ENCODE assay signal across 25 mouse cellular contexts in genomic region chr6:100910136-100910675, GRCm38 (mm10).
DNase-seq lines count a peak whose midpoint lies in the region; ATAC-seq and TF ChIP-seq lines count a peak whose summit lies in the region.
"Had no signal": no experiment of that assay in that cellular context is flagged by ENCODE, and none has a peak within 500 bp of the region (broad histone marks: within the 10 kb centered on the region; RNA-seq: fewer than 3 reads in every experiment).

No protein-coding gene starts in this region.

- H3K27me3 ChIP-seq in kidney, embryonic 14.5 days (ENCODE audit: control insufficient read depth, insufficient read depth, low read length), result no peaks in the 10 kb centered on the region
- no peaks in the 10 kb centered on the region for H3K27me3 ChIP-seq in kidney, postnatal 0 days (ENCODE audit: insufficient read depth, low read length)
- H3K27me3 ChIP-seq in limb, embryonic 10.5 days (ENCODE audit: low read depth, poor library complexity, severe bottlenecking), result peaks cover 14% of the 10 kb centered on the region; the same call in 1 of the 2 replicates
- H3K27me3 ChIP-seq: embryonic facial prominence, embryonic 13.5 days; forebrain, embryonic 15.5 days; liver, embryonic 15.5 days had no signal

- WGBS in kidney, embryonic 14.5 days, result 77% methylated on average over 2 of the region's 2 CpGs
- WGBS in kidney, postnatal 0 days, result 70% methylated on average over 2 of the region's 2 CpGs
- WGBS in limb, embryonic 10.5 days, result 37% methylated on average over 2 of the region's 2 CpGs

- no peak overlapping the region for H3K4me2 ChIP-seq in kidney, embryonic 14.5 days (replicated peaks; ENCODE audit: low read depth, low read length)
- H3K4me2 ChIP-seq in kidney, postnatal 0 days (ENCODE audit: low read length), result no peak overlapping the region
- H3K4me2 ChIP-seq: embryonic facial prominence, embryonic 13.5 days; forebrain, embryonic 15.5 days; heart, embryonic 12.5 days; hindbrain, embryonic 12.5 days; liver, embryonic 15.5 days had no signal

- no peaks in the 10 kb centered on the region for H3K9me3 ChIP-seq in kidney, embryonic 14.5 days (ENCODE audit: control insufficient read depth, low read length)
- H3K9me3 ChIP-seq in kidney, postnatal 0 days (replicated peaks; ENCODE audit: low read length), result no peaks in the 10 kb centered on the region
- no peaks in the 10 kb centered on the region for H3K9me3 ChIP-seq in limb, embryonic 10.5 days (replicated peaks)
- H3K9me3 ChIP-seq: embryonic facial prominence, embryonic 13.5 days; forebrain, embryonic 15.5 days; hindbrain, embryonic 12.5 days; liver, embryonic 15.5 days had no signal

- H3K36me3 ChIP-seq in kidney, embryonic 14.5 days (ENCODE audit: control insufficient read depth, insufficient read depth, low read length), result no peaks in the 10 kb centered on the region
- H3K36me3 ChIP-seq in kidney, postnatal 0 days (ENCODE audit: insufficient read depth, low read length), result no peaks in the 10 kb centered on the region
- H3K36me3 ChIP-seq in limb, embryonic 10.5 days, result no peaks in the 10 kb centered on the region
- H3K36me3 ChIP-seq: embryonic facial prominence, embryonic 13.5 days; forebrain, embryonic 15.5 days; heart, embryonic 12.5 days; hindbrain, embryonic 12.5 days; liver, embryonic 15.5 days had no signal

- H3K4me1 ChIP-seq in kidney, embryonic 14.5 days (ENCODE audit: control insufficient read depth, insufficient read depth, low read length), result no peaks in the 10 kb centered on the region
- H3K4me1 ChIP-seq in kidney, postnatal 0 days (replicated peaks; ENCODE audit: insufficient read depth, low read length), result no peaks in the 10 kb centered on the region
- peaks cover 40% of the 10 kb centered on the region for H3K4me1 ChIP-seq in limb, embryonic 10.5 days
- H3K4me1 ChIP-seq: embryonic facial prominence, embryonic 13.5 days; forebrain, embryonic 15.5 days; heart, embryonic 12.5 days; liver, embryonic 15.5 days had no signal

- H3K4me3 ChIP-seq in kidney, embryonic 14.5 days (ENCODE audit: low read length), result no peak overlapping the region
- no peak overlapping the region for H3K4me3 ChIP-seq in kidney, postnatal 0 days (replicated peaks; ENCODE audit: low read depth, low read length)
- H3K4me3 ChIP-seq in limb, embryonic 10.5 days, result no peak overlapping the region
- H3K4me3 ChIP-seq: embryonic facial prominence, embryonic 13.5 days; erythroblast, embryonic 14.5 days; forebrain, embryonic 15.5 days; heart, embryonic 12.5 days; hindbrain, embryonic 12.5 days; left cerebral cortex, adult 2 months; liver, embryonic 15.5 days had no signal

- H3K27ac ChIP-seq in kidney, embryonic 14.5 days (ENCODE audit: low read depth, low read length), result no peak overlapping the region
- 0 out of 2 replicates have a peak overlapping the region, but pooled peaks have one; percentile 42 for H3K27ac ChIP-seq in kidney, postnatal 0 days
- peak overlapping the region; percentile 78 for H3K27ac ChIP-seq in limb, embryonic 10.5 days
- H3K27ac ChIP-seq: embryonic facial prominence, embryonic 13.5 days; forebrain, embryonic 15.5 days; hindbrain, embryonic 12.5 days; left cerebral cortex, adult 2 months; liver, embryonic 15.5 days; macrophage; stomach, postnatal 0 days had no signal

- ATAC-seq in kidney, embryonic 14.5 days (ENCODE audit: low FRiP score, low TSS enrichment), result no peak
- peak; percentile 59; the same call in 1 of the 2 replicates for ATAC-seq in kidney, postnatal 0 days (replicated peaks; ENCODE audit: low FRiP score, low read depth)
- ATAC-seq in erythroid progenitor cell, adult 5-6 weeks (replicated peaks; ENCODE audit: low FRiP score, poor library complexity, severe bottlenecking), result no peak
- ATAC-seq: activated CD4-positive, CD25-positive, alpha-beta regulatory T cell, adult 4 months; forebrain, embryonic 15.5 days had no signal

- no peak overlapping the region for H3K9ac ChIP-seq in kidney, embryonic 14.5 days (ENCODE audit: low read depth, low read length)
- no peak overlapping the region for H3K9ac ChIP-seq in kidney, postnatal 0 days (ENCODE audit: low read depth, low read length)
- H3K9ac ChIP-seq: embryonic facial prominence, embryonic 13.5 days; forebrain, embryonic 15.5 days; heart, embryonic 12.5 days; hindbrain, embryonic 12.5 days; liver, embryonic 15.5 days had no signal

- no peak for TF ChIP-seq CTCF in kidney, postnatal 0 days (IDR thresholded peaks at IDR 0.05; ENCODE audit: low read depth)

- DNase-seq in kidney, adult 11 months, result peak; percentile 56
- peak; percentile 46 to 76 for DNase-seq in kidney, adult 8-10 months
- peak; percentile 37 for DNase-seq in kidney, postnatal 0 days (ENCODE audit: low spot score)
- DNase-seq in limb, embryonic 10.5 days (ENCODE audit: low spot score), result no peak
- no peak for DNase-seq in urinary bladder, adult 18-20 months (ENCODE audit: low spot score in 2 of 2)
- DNase-seq: adrenal gland, postnatal 10 days; cerebellum, adult 2 months; gastrocnemius, postnatal 14 days; heart, adult 18-20 months; heart, postnatal 14 days; liver; right cerebral cortex, postnatal 14 days; thymus, adult 2 months had no signal

Comparison
In these comparisons a context has a peak if more than half of its experiments do, and no peak if none do; other contexts are left out.
1. DNase-seq: peak in kidney, adult 11 months (single experiment), kidney, adult 8-10 months (2 of 2) and kidney, postnatal 0 days (single experiment); none in limb, embryonic 10.5 days (single experiment) and urinary bladder, adult 18-20 months (0 of 2).